Comparison of ENCODE assay signal across 17 mouse cellular contexts in genomic region chr17:79345001-79345709, GRCm38 (mm10). TPM values are rescaled to one million over a fixed set of nuclear protein-coding genes. Genes with fewer than 3 reads are reported as not detected.
DNase-seq lines count a peak whose midpoint lies in the region; ATAC-seq and TF ChIP-seq lines count a peak whose summit lies in the region.
"Had no signal": no experiment of that assay in that cellular context is flagged by ENCODE, and none has a peak within 500 bp of the region (broad histone marks: within the 10 kb centered on the region; RNA-seq: fewer than 3 reads in every experiment).

No protein-coding gene starts in this region.

- no peaks in the 10 kb centered on the region for H3K27me3 ChIP-seq in heart, postnatal 0 days (ENCODE audit: control insufficient read depth, insufficient read depth, low read length)
- H3K27me3 ChIP-seq in heart, embryonic 12.5 days (replicated peaks), result no peaks in the 10 kb centered on the region
- H3K27me3 ChIP-seq in liver, embryonic 11.5 days (replicated peaks; ENCODE audit: control insufficient read depth, insufficient read depth, low read length), result no peaks in the 10 kb centered on the region
- H3K27me3 ChIP-seq in liver, postnatal 0 days (ENCODE audit: insufficient read depth, low read length), result no peaks in the 10 kb centered on the region
- H3K27me3 ChIP-seq: limb, embryonic 15.5 days; megakaryocyte, embryonic 14.5 days; neural tube, embryonic 13.5 days had no signal

- no peak overlapping the region for H3K4me3 ChIP-seq in heart, postnatal 0 days (ENCODE audit: low read depth, low read length)
- H3K4me3 ChIP-seq in heart, embryonic 12.5 days, result no peak overlapping the region
- no peak overlapping the region for H3K4me3 ChIP-seq in liver, embryonic 11.5 days (ENCODE audit: low read depth, low read length)
- H3K4me3 ChIP-seq in liver, postnatal 0 days (ENCODE audit: low read depth, low read length), result no peak overlapping the region
- H3K4me3 ChIP-seq: forebrain, embryonic 10.5 days; hindbrain, embryonic 10.5 days; limb, embryonic 15.5 days; megakaryocyte, embryonic 14.5 days; neural tube, embryonic 13.5 days had no signal

- H3K27ac ChIP-seq in heart, postnatal 0 days (ENCODE audit: low read depth), result peak overlapping the region; percentile 58
- no peak overlapping the region for H3K27ac ChIP-seq in heart, embryonic 12.5 days (ENCODE audit: poor library complexity, severe bottlenecking)
- H3K27ac ChIP-seq in liver, embryonic 11.5 days (ENCODE audit: low read depth, low read length), result no peak overlapping the region
- H3K27ac ChIP-seq in liver, postnatal 0 days (ENCODE audit: low read depth), result no peak overlapping the region
- H3K27ac ChIP-seq: forebrain, embryonic 10.5 days; hindbrain, embryonic 10.5 days; limb, embryonic 15.5 days; neural tube, embryonic 13.5 days had no signal

- no peak for ATAC-seq in heart, postnatal 0 days (ENCODE audit: insufficient read depth, low read depth)
- no peak for ATAC-seq in heart, embryonic 12.5 days (ENCODE audit: insufficient number of reproducible peaks, low FRiP score)
- ATAC-seq in liver, embryonic 11.5 days (replicated peaks; ENCODE audit: low FRiP score), result no peak
- ATAC-seq in liver, postnatal 0 days, result no peak

- H3K4me2 ChIP-seq in heart, postnatal 0 days (ENCODE audit: low read depth, low read length), result no peak overlapping the region
- H3K4me2 ChIP-seq in heart, embryonic 12.5 days, result no peak overlapping the region
- H3K4me2 ChIP-seq in liver, embryonic 11.5 days, result no peak overlapping the region
- H3K4me2 ChIP-seq in liver, postnatal 0 days (ENCODE audit: low read depth, low read length), result no peak overlapping the region
- H3K4me2 ChIP-seq: limb, embryonic 15.5 days; neural tube, embryonic 13.5 days had no signal

- H3K36me3 ChIP-seq in heart, postnatal 0 days (replicated peaks; ENCODE audit: control insufficient read depth, insufficient read depth, low read length), result peaks cover 27% of the 10 kb centered on the region; the same call in 1 of the 2 replicates
- peaks cover 16% of the 10 kb centered on the region for H3K36me3 ChIP-seq in heart, embryonic 12.5 days
- peaks cover 2% of the 10 kb centered on the region; the same call in 1 of the 2 replicates for H3K36me3 ChIP-seq in liver, embryonic 11.5 days (ENCODE audit: control insufficient read depth, insufficient read depth, low read length)
- peaks cover 43% of the 10 kb centered on the region for H3K36me3 ChIP-seq in liver, postnatal 0 days (replicated peaks; ENCODE audit: insufficient read depth, low read length)
- H3K36me3 ChIP-seq: forebrain, embryonic 10.5 days; hindbrain, embryonic 10.5 days; limb, embryonic 15.5 days had no signal

- no peaks in the 10 kb centered on the region for H3K9me3 ChIP-seq in heart, postnatal 0 days (replicated peaks; ENCODE audit: control insufficient read depth, low read length)
- no peaks in the 10 kb centered on the region for H3K9me3 ChIP-seq in heart, embryonic 12.5 days (replicated peaks)
- H3K9me3 ChIP-seq in liver, embryonic 11.5 days (ENCODE audit: control insufficient read depth, low read length), result no peaks in the 10 kb centered on the region
- H3K9me3 ChIP-seq in liver, postnatal 0 days (ENCODE audit: low read length), result no peaks in the 10 kb centered on the region
- H3K9me3 ChIP-seq: forebrain, embryonic 10.5 days; hindbrain, embryonic 10.5 days; limb, embryonic 15.5 days; megakaryocyte, embryonic 14.5 days; neural tube, embryonic 13.5 days had no signal

- WGBS in heart, postnatal 0 days, result 75% methylated on average over 25 of the region's 25 CpGs
- 89% methylated on average over 25 of the region's 25 CpGs for WGBS in heart, embryonic 12.5 days
- WGBS in liver, embryonic 11.5 days, result 92% methylated on average over 25 of the region's 25 CpGs
- WGBS in liver, postnatal 0 days (ENCODE audit: insufficient replicate concordance), result 87% methylated on average over 25 of the region's 25 CpGs

- TF ChIP-seq CTCF in heart, postnatal 0 days (IDR thresholded peaks at IDR 0.05; ENCODE audit: low read depth), result no peak
- no peak for TF ChIP-seq CTCF in liver, postnatal 0 days (IDR thresholded peaks at IDR 0.05; ENCODE audit: low read depth)

- TF ChIP-seq EP300 in heart, postnatal 0 days (IDR thresholded peaks at IDR 0.05; ENCODE audit: low read depth), result 0 out of 2 replicates have a peak, but pooled peaks have one; percentile 50
- no peak for TF ChIP-seq EP300 in liver, postnatal 0 days (IDR thresholded peaks at IDR 0.05; ENCODE audit: low read depth)

- peaks cover 67% of the 10 kb centered on the region for H3K4me1 ChIP-seq in heart, postnatal 0 days (ENCODE audit: control insufficient read depth, insufficient read depth)
- peaks cover 63% of the 10 kb centered on the region for H3K4me1 ChIP-seq in heart, embryonic 12.5 days (replicated peaks)
- H3K4me1 ChIP-seq in liver, embryonic 11.5 days (replicated peaks; ENCODE audit: control insufficient read depth, insufficient read depth, low read length), result peaks cover 46% of the 10 kb centered on the region
- peaks cover 44% of the 10 kb centered on the region for H3K4me1 ChIP-seq in liver, postnatal 0 days (ENCODE audit: insufficient read depth)

- no peak for DNase-seq in heart, postnatal 0 days (ENCODE audit: low spot score)
- peak; percentile 15 for DNase-seq in liver, embryonic 11.5 days (ENCODE audit: low spot score)
- DNase-seq in liver, postnatal 0 days, result no peak
- peak; percentile 50 for DNase-seq in ZHBTc4 (ENCODE audit: low read depth, low spot score)
- DNase-seq in right cerebral cortex, adult 2 months (ENCODE audit: low spot score in 2 of 2), result no peak
- no peak for DNase-seq in right cerebral cortex, postnatal 36 days (ENCODE audit: low spot score in 2 of 2)
- DNase-seq: cerebellum, adult 2 months; gastrocnemius, postnatal 36 days; lung, postnatal 10 days; right cerebral cortex, postnatal 4 days; thymus, adult 2 months had no signal

- no peak overlapping the region for H3K9ac ChIP-seq in heart, postnatal 0 days (replicated peaks; ENCODE audit: low read depth, low read length)
- no peak overlapping the region for H3K9ac ChIP-seq in heart, embryonic 12.5 days
- no peak overlapping the region for H3K9ac ChIP-seq in liver, embryonic 11.5 days (ENCODE audit: low read depth, low read length)
- H3K9ac ChIP-seq in liver, postnatal 0 days (replicated peaks), result no peak overlapping the region
- H3K9ac ChIP-seq: limb, embryonic 15.5 days; neural tube, embryonic 13.5 days had no signal

RNA-seq across cellular contexts. Expression of gene Cdc42ep3, which starts 9.7 kb away (rescaled TPM):
- 32.9 and 37.5 TPM in 2 replicates for total RNA-seq in heart, postnatal 0 days (2014; rRNA removed; ENCODE audit: low replicate concordance)
- 74.4 and 87.0 TPM in 2 replicates for polyA plus RNA-seq in heart, postnatal 0 days (2015; fragmentation: Nextera tagmentation; extraction: Ambion mirVana)
- polyA plus RNA-seq in heart, embryonic 12.5 days (2016; fragmentation: Nextera tagmentation; extraction: Ambion mirVana), result 41.3 and 42.8 TPM in 2 replicates
- polyA plus RNA-seq in liver, embryonic 11.5 days (2014; fragmentation: Nextera tagmentation; extraction: Ambion mirVana), result 46.8 and 50.6 TPM in 2 replicates
- polyA plus RNA-seq in liver, postnatal 0 days (2015; fragmentation: Nextera tagmentation; extraction: Ambion mirVana), result 32.7 and 32.9 TPM in 2 replicates

Comparison
In these comparisons a context has a peak if more than half of its experiments do, and no peak if none do; other contexts are left out.
1. DNase-seq: peak in liver, embryonic 11.5 days (single experiment) and ZHBTc4 (single experiment); none in heart, postnatal 0 days (single experiment), liver, postnatal 0 days (single experiment), right cerebral cortex, adult 2 months (0 of 2) and right cerebral cortex, postnatal 36 days (0 of 2).